Mouse (Mus musculus): Measurements from ENCODE around the gene Mta1. TPM values are rescaled to one million over a fixed set of nuclear protein-coding genes. Genes with fewer than 3 reads are reported as not detected.

Gene Mta1
- polyA plus RNA-seq, 1 experiment: 163 TPM

- Histone ChIP-seq H3K27ac (ENCODE audit: control insufficient read depth, insufficient read depth, low read length) (no peak overlapping the region), H3K4me1 (replicated peaks; ENCODE audit: control insufficient read depth, insufficient read depth, low read length) (peaks cover 21% of the 10 kb centered on the region), H3K27me3 (ENCODE audit: control insufficient read depth, insufficient read depth, low read length) (no peaks in the 10 kb centered on the region; the same call in 1 of the 2 replicates), H3K36me3 (ENCODE audit: control insufficient read depth, insufficient read depth, low read length) (peaks cover 4% of the 10 kb centered on the region; the same call in 1 of the 2 replicates), H3K4me3 (ENCODE audit: control insufficient read depth, insufficient read depth, low read length) (no peak overlapping the region)
- no peak for TF ChIP-seq CTCF (IDR thresholded peaks at IDR 0.05; ENCODE audit: borderline replicate concordance, control insufficient read depth, extremely low read depth, insufficient read depth, low read length, poor library complexity)
- no peak for TF ChIP-seq POLR2A (IDR thresholded peaks at IDR 0.05; ENCODE audit: control insufficient read depth, extremely low read depth, insufficient read depth, low read length, poor library complexity)
- DNase-seq: no peak
- 76% methylated on average over 8 of the region's 8 CpGs for WGBS
Observed at GRCm38 (mm10) chr12:113141531-113141973, 43.5 kb downstream of the Mta1 start.

DNA sequence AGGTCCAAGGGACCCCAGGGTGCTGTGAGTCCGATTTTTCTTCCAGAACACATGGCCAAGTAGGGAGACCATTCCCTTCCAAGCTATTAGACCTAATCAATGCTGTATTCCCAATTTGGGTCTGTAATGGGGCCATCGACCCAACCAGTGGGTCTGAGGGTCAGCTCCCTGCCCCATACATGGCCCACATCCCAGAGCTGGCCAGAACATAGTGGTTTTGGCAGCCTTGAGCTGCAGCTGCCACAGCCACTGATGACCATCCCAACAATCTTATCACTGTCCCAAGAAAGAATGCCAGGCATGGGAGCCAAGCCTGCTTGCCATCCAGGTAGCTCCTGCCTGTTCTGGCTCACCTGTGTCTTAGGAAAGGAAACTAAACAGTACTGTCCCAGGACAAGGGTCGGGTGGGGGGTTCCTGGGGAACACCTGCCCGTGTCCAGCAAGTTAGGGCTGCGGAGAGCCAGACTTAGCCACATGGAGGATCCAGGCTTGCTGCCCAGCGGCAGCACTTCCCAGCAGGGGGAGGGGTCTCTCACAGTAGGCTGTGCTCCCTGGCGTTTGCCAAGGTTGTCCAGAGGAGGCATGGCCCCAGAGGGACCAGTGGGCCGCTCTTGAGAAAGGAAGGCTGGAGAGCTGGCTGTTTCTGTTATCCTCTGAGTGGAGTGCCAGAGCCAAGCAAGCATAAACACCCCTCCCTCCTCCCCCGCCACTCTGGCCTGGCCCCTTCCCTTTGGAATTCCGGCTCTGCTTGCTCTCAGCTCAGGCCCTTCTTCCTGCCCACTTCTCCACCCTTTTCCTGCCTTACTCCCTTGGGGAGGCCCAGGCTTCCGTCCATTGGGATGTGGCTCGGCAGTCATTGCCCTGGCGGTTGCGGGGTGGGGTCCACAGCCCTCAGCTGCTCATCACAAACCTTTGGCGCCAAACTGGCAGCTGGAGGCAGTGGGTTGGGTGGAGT, 44.2 kb downstream of the Mta1 start:
- peaks cover 27% of the 10 kb centered on the region for H3K4me1 ChIP-seq (replicated peaks; ENCODE audit: control insufficient read depth, insufficient read depth, low read length)
- TF ChIP-seq CTCF (IDR thresholded peaks at IDR 0.05; ENCODE audit: borderline replicate concordance, control insufficient read depth, extremely low read depth, insufficient read depth, low read length, poor library complexity): no peak
- TF ChIP-seq POLR2A (IDR thresholded peaks at IDR 0.05; ENCODE audit: control insufficient read depth, extremely low read depth, insufficient read depth, low read length, poor library complexity): no peak
- no peaks in the 10 kb centered on the region; the same call in 1 of the 2 replicates for H3K27me3 ChIP-seq (ENCODE audit: control insufficient read depth, insufficient read depth, low read length)
- no peak overlapping the region for H3K4me3 ChIP-seq (ENCODE audit: control insufficient read depth, insufficient read depth, low read length)
- 69% methylated on average over 15 of the region's 15 CpGs for WGBS
- no peaks in the 10 kb centered on the region for H3K36me3 ChIP-seq (ENCODE audit: control insufficient read depth, insufficient read depth, low read length)
- DNase-seq: no peak
- no peak overlapping the region for H3K27ac ChIP-seq (ENCODE audit: control insufficient read depth, insufficient read depth, low read length)

GRCm38 (mm10) chr12:113143164-113143563, 45.1 kb downstream of the Mta1 start:
- WGBS: 72% methylated on average over 7 of the region's 7 CpGs
- no peak for DNase-seq
- Histone ChIP-seq H3K27me3 (ENCODE audit: control insufficient read depth, insufficient read depth, low read length) (no peaks in the 10 kb centered on the region; the same call in 1 of the 2 replicates), H3K36me3 (ENCODE audit: control insufficient read depth, insufficient read depth, low read length) (no peaks in the 10 kb centered on the region), H3K27ac (ENCODE audit: control insufficient read depth, insufficient read depth, low read length) (no peak overlapping the region), H3K4me3 (ENCODE audit: control insufficient read depth, insufficient read depth, low read length) (no peak overlapping the region), H3K4me1 (replicated peaks; ENCODE audit: control insufficient read depth, insufficient read depth, low read length) (peaks cover 27% of the 10 kb centered on the region)
- TF ChIP-seq POLR2A (IDR thresholded peaks at IDR 0.05; ENCODE audit: control insufficient read depth, extremely low read depth, insufficient read depth, low read length, poor library complexity) (no peak), CTCF (IDR thresholded peaks at IDR 0.05; ENCODE audit: borderline replicate concordance, control insufficient read depth, extremely low read depth, insufficient read depth, low read length, poor library complexity) (no peak)

DNA sequence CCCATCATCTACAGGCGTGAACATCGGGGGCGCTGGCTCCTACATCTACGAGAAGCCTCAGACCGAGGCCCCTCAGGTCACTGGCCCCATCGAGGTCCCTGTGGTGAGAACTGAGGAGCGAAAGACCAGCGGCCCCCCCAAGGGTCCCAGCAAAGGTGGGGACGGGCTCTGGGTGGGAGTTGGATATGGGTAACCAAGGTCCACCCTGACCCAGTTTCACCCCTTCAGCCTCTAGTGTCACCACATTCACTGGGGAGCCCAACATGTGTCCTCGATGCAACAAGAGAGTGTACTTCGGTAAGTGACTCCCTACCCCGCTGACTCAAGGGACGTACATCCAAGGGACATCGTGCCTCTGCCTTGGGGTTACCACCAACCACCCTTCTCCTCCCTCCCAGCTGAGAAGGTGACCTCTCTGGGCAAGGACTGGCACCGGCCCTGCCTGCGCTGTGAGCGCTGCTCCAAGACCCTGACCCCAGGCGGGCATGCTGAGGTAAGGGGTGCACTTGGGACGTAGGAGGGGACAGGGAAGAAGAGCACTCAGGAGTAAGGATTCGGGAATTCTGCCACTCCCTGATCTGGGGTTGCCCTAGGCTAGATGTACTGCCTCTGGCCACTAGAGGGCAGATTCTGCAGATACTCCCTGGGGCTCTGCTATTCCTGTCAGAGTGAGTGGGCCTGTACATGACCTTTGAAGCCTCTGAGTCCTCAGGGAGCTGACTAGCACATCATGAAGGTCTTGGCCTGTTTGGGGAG, 46.1 kb downstream of the Mta1 start:
- no peak overlapping the region for H3K27ac ChIP-seq (ENCODE audit: control insufficient read depth, insufficient read depth, low read length)
- DNase-seq: peak; percentile 55
- H3K4me3 ChIP-seq (ENCODE audit: control insufficient read depth, insufficient read depth, low read length): no peak overlapping the region
- H3K27me3 ChIP-seq (ENCODE audit: control insufficient read depth, insufficient read depth, low read length): no peaks in the 10 kb centered on the region; the same call in 1 of the 2 replicates
- peaks cover 25% of the 10 kb centered on the region for H3K4me1 ChIP-seq (replicated peaks; ENCODE audit: control insufficient read depth, insufficient read depth, low read length)
- H3K36me3 ChIP-seq (ENCODE audit: control insufficient read depth, insufficient read depth, low read length): no peaks in the 10 kb centered on the region
- WGBS: 81% methylated on average over 20 of the region's 20 CpGs
- TF ChIP-seq CTCF (IDR thresholded peaks at IDR 0.05; ENCODE audit: borderline replicate concordance, control insufficient read depth, extremely low read depth, insufficient read depth, low read length, poor library complexity): peak; percentile 71; the same call in 1 of the 2 replicates
- no peak for TF ChIP-seq POLR2A (IDR thresholded peaks at IDR 0.05; ENCODE audit: control insufficient read depth, extremely low read depth, insufficient read depth, low read length, poor library complexity)

GRCm38 (mm10) chr12:113144886-113145285, 46.8 kb downstream of the Mta1 start:
- TF ChIP-seq POLR2A (IDR thresholded peaks at IDR 0.05; ENCODE audit: control insufficient read depth, extremely low read depth, insufficient read depth, low read length, poor library complexity) (no peak), CTCF (IDR thresholded peaks at IDR 0.05; ENCODE audit: borderline replicate concordance, control insufficient read depth, extremely low read depth, insufficient read depth, low read length, poor library complexity) (no peak)
- H3K27me3 ChIP-seq (ENCODE audit: control insufficient read depth, insufficient read depth, low read length): no peaks in the 10 kb centered on the region; the same call in 1 of the 2 replicates
- no peak overlapping the region for H3K27ac ChIP-seq (ENCODE audit: control insufficient read depth, insufficient read depth, low read length)
- no peak overlapping the region for H3K4me3 ChIP-seq (ENCODE audit: control insufficient read depth, insufficient read depth, low read length)
- H3K4me1 ChIP-seq (replicated peaks; ENCODE audit: control insufficient read depth, insufficient read depth, low read length): peaks cover 24% of the 10 kb centered on the region
- no peak for DNase-seq
- 94% methylated on average over 16 of the region's 16 CpGs for WGBS
- no peaks in the 10 kb centered on the region for H3K36me3 ChIP-seq (ENCODE audit: control insufficient read depth, insufficient read depth, low read length)

DNA sequence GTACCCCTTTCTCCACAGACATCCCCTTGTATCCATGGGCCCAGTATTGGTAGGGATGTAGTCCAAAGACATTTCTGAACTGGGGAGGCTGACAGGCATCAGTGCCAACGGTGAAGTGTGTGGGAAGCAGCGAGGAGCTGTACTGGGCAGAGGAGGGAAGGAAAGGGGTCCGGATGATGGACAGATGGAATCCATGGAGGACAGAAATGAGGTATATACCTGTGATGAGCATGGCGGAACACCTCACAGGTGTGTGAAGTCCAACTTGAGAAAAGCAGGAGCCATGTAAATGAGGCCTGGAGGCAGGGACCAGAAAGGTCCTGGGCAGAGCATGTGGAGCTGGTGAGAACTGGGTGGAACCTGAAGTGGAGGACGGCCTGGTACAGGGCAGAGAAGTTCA, 47.5 kb downstream of the Mta1 start:
- H3K27me3 ChIP-seq (ENCODE audit: control insufficient read depth, insufficient read depth, low read length): no peaks in the 10 kb centered on the region; the same call in 1 of the 2 replicates
- H3K4me3 ChIP-seq (ENCODE audit: control insufficient read depth, insufficient read depth, low read length): no peak overlapping the region
- peaks cover 27% of the 10 kb centered on the region for H3K4me1 ChIP-seq (replicated peaks; ENCODE audit: control insufficient read depth, insufficient read depth, low read length)
- DNase-seq: no peak
- no peaks in the 10 kb centered on the region for H3K36me3 ChIP-seq (ENCODE audit: control insufficient read depth, insufficient read depth, low read length)
- 82% methylated on average over 5 of the region's 5 CpGs for WGBS
- TF ChIP-seq CTCF (IDR thresholded peaks at IDR 0.05; ENCODE audit: borderline replicate concordance, control insufficient read depth, extremely low read depth, insufficient read depth, low read length, poor library complexity): no peak
- no peak for TF ChIP-seq POLR2A (IDR thresholded peaks at IDR 0.05; ENCODE audit: control insufficient read depth, extremely low read depth, insufficient read depth, low read length, poor library complexity)
- H3K27ac ChIP-seq (ENCODE audit: control insufficient read depth, insufficient read depth, low read length): no peak overlapping the region
